Mouse (Mus musculus): ENCODE data around the gene Cxcl9.
A peak's percentile ranks its signal among the peaks of the same experiment; 100 is the strongest.

Gene Cxcl9

GRCm38 (mm10) chr5:92278942-92279537 is 48.8 kb downstream of the Cxcl9 start:
- no peak for DNase-seq (ENCODE audit: low read depth, low spot score)

GRCm38 (mm10) chr5:92277437-92278394 is 50.2 kb downstream of the Cxcl9 start, which contains the start of gene Naaa:
Gene Naaa (minus strand): TSS chr5:92278170.
- DNase-seq (ENCODE audit: low read depth, low spot score): peak; percentile 88
